Mouse (Mus musculus) kidney, embryonic 15.5 days (tissue): Measurements from ENCODE around the gene Slfn5. TPM values are rescaled to one million over a fixed set of nuclear protein-coding genes. Genes with fewer than 3 reads are reported as not detected.
"Not testable (repeated sequence)": the region's sequence is repeated elsewhere in the genome, so short reads cannot be mapped to it uniquely, and the experiment has no call there.

Experiments used
- ATAC-seq: fragments of 200-750 bp; cut with Nextera tagmentation; replicated peaks from 2 replicates; pipeline ENCODE4 v1.8.0; 2017; ENCODE audit warnings: moderate TSS enrichment; ENCODE audit not compliant: low FRiP score
- H3K27ac ChIP-seq: fragments of 300-500 bp; sonication (generic); 2 replicates; pipeline ENCODE4 v1.5.1; 2015; ENCODE audit warnings: mild to moderate bottlenecking, inconsistent platforms
- H3K27me3 ChIP-seq: fragments of 300-500 bp; sonication (generic); 2 replicates; pipeline ENCODE4 v1.6.1; 2015; ENCODE audit warnings: inconsistent platforms
- H3K36me3 ChIP-seq: fragments of 300-500 bp; sonication (generic); 2 replicates; pipeline ENCODE4 v1.6.1; 2015; ENCODE audit warnings: inconsistent platforms
- H3K4me1 ChIP-seq: fragments of 300-500 bp; sonication (generic); 2 replicates; pipeline ENCODE4 v1.6.1; 2015; ENCODE audit warnings: inconsistent platforms
- H3K4me2 ChIP-seq: fragments of 300-500 bp; sonication (generic); 2 replicates; pipeline ENCODE4 v1.6.1; 2015; ENCODE audit warnings: moderate library complexity, mild to moderate bottlenecking, inconsistent platforms
- H3K4me3 ChIP-seq: fragments of 300-500 bp; sonication (generic); replicated peaks from 2 replicates; pipeline ENCODE4 v1.5.1; 2015; ENCODE audit warnings: mild to moderate bottlenecking, inconsistent platforms
- H3K9ac ChIP-seq: fragments of 300-500 bp; sonication (generic); 2 replicates; pipeline ENCODE4 v1.6.1; 2015; ENCODE audit warnings: mild to moderate bottlenecking, inconsistent platforms
- H3K9me3 ChIP-seq: fragments of 300-500 bp; sonication (generic); replicated peaks from 2 replicates; pipeline ENCODE4 v1.6.1; 2016; ENCODE audit warnings: inconsistent platforms
- WGBS: fragments of 180-500 bp; shearing (Covaris S2); methylation state at CpG from one replicate; pipeline ENCODE4 v1.1.7; 2015; ENCODE audit warnings: mixed read lengths; 5-methylcytosine and 5-hydroxymethylcytosine counted together
- polyA plus RNA-seq: library from polyadenylated mRNA; unstranded; fragments of >200 nt; fragmentation: Nextera tagmentation; extraction: Ambion mirVana; gene quantifications from 2 replicates; pipeline ENCODE4 v1.2.1, GENCODE M21; 2015

Gene Slfn5
- polyA plus RNA-seq, 1 experiment from 2014 or later, result 9.8 TPM

DNA sequence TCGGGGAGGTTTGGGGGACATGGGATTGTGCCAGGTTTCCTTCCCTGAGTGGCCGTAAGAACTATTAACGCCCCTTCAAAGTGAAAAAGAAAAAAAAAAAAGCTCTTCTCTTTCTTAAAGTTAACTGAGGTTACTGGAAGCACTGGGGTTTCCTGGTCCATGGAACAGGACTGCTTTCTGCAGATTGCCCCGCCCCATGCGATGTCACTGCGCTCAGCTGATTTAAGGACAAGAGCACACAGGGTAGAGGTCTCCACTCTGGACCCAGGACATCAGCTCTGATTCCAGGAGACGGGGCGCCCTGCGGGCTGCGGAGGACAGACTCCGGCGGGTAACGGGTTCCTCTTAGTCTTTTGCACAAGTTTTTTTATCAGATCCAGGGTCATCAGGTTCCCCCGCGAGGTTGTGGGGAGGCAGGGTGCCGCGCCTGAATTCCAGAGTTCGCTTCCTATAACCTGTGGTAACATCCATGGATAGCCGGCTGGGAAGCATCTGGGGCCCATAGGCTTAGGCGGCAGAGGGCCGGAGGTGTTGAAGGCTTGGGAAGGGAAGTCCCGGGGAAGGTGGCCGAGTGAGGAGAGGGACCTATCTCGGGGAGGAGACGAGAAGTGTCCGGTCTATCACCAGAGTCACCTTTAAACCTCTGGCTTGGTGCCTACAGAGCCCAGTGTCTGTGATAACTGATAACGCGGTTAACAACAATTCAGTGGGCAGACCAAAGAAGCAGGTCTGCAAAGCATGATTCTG is 889 bp downstream of the Slfn5 start:
- no peaks in the 10 kb centered on the region for H3K9me3 ChIP-seq
- peaks cover 64% of the 10 kb centered on the region for H3K27me3 ChIP-seq
- H3K4me2 ChIP-seq, result peak overlapping the region; percentile 51
- WGBS, result 7% methylated on average over 28 of the region's 28 CpGs
- H3K27ac ChIP-seq, result peak overlapping the region; percentile 76
- no peak overlapping the region for H3K9ac ChIP-seq
- no peaks in the 10 kb centered on the region for H3K36me3 ChIP-seq
- H3K4me1 ChIP-seq, result peaks cover 10% of the 10 kb centered on the region
- no peak for ATAC-seq
- peak overlapping the region; percentile 37 for H3K4me3 ChIP-seq

DNA sequence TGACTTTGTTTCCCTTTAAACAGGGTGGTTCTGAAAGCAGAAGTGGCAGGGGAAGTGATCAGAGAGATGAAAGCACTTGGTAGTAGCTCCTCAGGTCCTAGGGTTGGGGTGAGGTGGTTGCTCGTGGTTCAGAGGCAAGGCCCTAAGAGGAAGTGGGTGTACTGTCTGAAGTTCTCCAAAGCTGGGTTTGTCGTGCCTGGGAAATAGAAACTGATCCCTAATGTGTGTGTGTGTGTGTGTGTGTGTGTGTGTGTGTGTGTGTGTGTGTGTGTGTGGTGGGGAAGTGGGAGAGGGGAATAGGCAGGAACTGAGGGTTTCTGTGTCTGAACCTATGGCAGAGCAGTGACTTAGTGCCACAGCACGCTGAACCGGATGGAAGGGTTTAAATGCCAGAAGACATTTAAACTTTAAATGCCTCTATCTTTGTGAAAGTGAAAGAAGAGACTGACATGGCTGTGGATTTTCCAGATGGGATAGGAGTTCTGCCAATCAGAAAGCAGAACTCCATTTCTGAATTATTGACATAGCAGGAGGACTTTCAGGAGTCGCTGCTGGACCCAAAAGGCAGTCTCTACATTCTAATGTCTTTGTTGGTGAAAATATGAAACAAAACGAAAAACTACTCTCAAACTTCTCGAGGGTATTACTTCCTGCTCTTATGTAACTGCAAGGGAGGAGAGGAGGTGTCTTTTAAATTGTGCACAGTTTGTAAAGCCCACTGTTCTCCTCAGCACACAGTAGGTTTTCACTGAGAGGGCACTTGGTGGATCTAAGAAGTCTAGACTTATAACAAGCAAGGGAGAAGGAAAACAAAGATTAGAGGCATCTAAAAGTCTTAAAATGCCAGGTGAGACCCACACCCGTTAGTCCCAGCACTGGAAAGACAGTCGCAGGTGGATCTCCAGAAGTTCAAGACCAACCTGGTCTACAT is 1.7 kb downstream of the Slfn5 start:
- H3K36me3 ChIP-seq, result no peaks in the 10 kb centered on the region
- H3K27me3 ChIP-seq, result peaks cover 60% of the 10 kb centered on the region
- H3K9ac ChIP-seq, result no peak overlapping the region
- H3K4me3 ChIP-seq, result peak overlapping the region; percentile 37
- ATAC-seq, result no peak
- peaks cover 10% of the 10 kb centered on the region for H3K4me1 ChIP-seq
- H3K27ac ChIP-seq, result peak overlapping the region; percentile 59; the same call in 1 of the 2 replicates
- H3K9me3 ChIP-seq, result no peaks in the 10 kb centered on the region
- H3K4me2 ChIP-seq, result peak overlapping the region; percentile 51
- WGBS, result 56% methylated on average over 9 of the region's 9 CpGs

DNA sequence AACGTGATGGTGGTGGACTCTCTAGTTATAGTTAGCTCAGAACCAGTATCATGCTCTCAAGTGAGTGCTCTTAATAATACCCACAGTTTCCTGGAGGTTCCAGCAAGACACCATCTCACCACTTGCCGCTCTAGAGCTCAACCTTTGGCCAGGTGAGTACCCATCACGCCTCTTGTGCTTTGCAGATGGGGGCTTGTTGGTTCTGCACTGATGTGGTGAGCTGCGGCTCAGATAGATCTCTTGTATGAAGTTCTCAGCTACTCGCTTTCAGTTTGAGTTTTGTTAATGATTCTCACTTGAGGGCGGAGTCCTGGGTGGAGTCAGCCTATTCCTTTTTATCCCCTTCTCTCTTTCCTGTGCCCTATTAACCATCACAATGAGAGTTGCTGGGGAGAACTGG is 3.5 kb downstream of the Slfn5 start:
- 78% methylated on average over 6 of the region's 6 CpGs for WGBS
- no peak overlapping the region for H3K4me2 ChIP-seq

DNA sequence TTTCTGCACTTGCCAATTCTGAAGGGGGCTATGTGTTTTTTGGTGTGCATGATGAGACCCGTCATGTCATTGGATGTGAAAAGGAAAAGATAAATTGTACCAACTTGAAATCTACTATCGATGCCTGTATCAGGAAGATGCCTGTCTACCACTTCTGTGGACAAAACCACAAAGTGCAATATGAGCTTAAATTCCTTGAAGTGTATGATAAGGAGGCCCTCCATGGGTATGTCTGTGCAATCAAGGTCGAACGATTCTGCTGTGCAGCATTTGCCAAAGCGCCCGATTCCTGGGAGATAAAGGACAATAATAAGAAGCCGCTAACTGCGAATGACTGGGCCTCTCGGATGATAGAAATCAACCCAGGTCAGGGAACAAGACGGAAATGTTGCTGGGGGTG is 5.8 kb downstream of the Slfn5 start:
- Histone ChIP-seq H3K27me3 (peaks cover 45% of the 10 kb centered on the region), H3K4me1 (peaks cover 4% of the 10 kb centered on the region; the same call in 1 of the 2 replicates), H3K27ac (no peak overlapping the region), H3K36me3 (no peaks in the 10 kb centered on the region), H3K9me3 (no peaks in the 10 kb centered on the region), H3K9ac (no peak overlapping the region), H3K4me2 (no peak overlapping the region), H3K4me3 (no peak overlapping the region)
- no peak for ATAC-seq
- WGBS, result 80% methylated on average over 10 of the region's 10 CpGs

More for the DNA sequence above, 3.5 kb downstream of the Slfn5 start:
- Histone ChIP-seq H3K27me3 (peaks cover 57% of the 10 kb centered on the region), H3K4me1 (peaks cover 10% of the 10 kb centered on the region), H3K4me3 (no peak overlapping the region), H3K9me3 (no peaks in the 10 kb centered on the region), H3K36me3 (no peaks in the 10 kb centered on the region), H3K9ac (no peak overlapping the region), H3K27ac (no peak overlapping the region)
- no peak for ATAC-seq

DNA sequence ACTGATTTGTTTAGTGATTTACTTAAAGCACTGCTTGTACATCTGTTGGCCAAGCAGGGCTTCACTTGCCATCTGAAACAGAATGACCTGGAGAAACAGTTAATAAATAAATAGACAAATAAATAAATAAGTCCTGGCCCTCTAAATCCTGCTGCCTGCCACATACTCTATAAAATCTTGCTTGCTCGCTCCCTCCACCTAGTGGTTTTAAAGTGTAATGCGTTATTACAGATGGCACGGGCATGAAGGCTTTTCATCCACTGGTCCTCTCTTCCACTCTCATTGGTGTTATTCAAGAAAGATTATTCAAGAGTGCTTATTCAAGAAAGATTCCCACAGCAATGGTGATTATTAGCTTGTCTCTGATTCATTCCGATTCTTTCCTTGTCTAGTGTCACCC is 8.5 kb downstream of the Slfn5 start:
- Histone ChIP-seq H3K4me3 (no peak overlapping the region), H3K36me3 (no peaks in the 10 kb centered on the region), H3K9ac (no peak overlapping the region), H3K27ac (no peak overlapping the region), H3K27me3 (peaks cover 19% of the 10 kb centered on the region), H3K9me3 (no peaks in the 10 kb centered on the region), H3K4me1 (no peaks in the 10 kb centered on the region), H3K4me2 (no peak overlapping the region)
- WGBS, result 14% methylated on average over 4 of the region's 4 CpGs
- ATAC-seq, result no peak

DNA sequence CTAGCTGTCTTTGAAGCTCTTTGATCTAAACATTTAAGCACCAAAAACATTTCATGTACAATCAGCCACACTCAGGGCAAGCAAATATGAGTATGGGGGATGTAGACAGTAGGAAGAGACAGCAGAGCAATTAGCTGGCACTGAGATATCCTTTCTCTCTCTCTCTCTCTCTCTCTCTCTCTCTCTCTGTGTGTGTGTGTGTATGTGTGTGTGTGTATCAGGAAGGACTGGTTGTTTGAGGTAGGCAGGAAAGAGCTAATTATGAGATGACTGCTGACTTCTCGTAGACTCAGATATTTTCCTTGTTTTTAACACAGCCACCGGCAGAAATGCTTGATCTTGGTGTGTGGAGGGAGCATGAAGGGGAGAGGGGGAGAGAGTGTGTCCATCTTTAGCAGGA is 10.6 kb downstream of the Slfn5 start:
- no peak for ATAC-seq
- Histone ChIP-seq H3K27ac (no peak overlapping the region), H3K4me3 (no peak overlapping the region), H3K36me3 (no peaks in the 10 kb centered on the region), H3K27me3 (0 out of 2 replicates have a peak, but pooled peaks cover 11% of the 10 kb centered on the region), H3K4me2 (no peak overlapping the region), H3K4me1 (no peaks in the 10 kb centered on the region), H3K9me3 (no peaks in the 10 kb centered on the region), H3K9ac (no peak overlapping the region)
- WGBS, result 57% methylated on average over 2 of the region's 2 CpGs

DNA sequence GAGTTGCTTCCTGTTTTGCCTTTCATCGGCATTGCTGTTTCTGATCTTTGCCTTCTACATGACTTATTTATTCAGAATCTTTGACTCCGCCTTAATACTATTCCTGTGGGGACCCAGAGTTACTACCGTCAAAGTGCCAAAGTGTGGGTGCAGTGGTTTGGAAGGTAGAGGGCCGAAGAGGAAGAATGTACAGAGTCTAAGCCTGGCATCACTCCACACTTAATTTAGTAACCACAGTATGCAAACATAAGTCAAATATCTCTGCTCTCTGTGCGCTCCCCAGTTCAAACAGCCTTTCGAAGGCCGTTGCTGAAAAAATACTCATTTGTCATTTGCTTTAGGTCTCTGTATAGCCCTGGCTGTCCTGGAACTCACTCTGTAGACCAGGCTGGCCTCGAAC is 11.1 kb downstream of the Slfn5 start:
- H3K4me3 ChIP-seq, result no peak overlapping the region
- no peaks in the 10 kb centered on the region for H3K36me3 ChIP-seq
- no peaks in the 10 kb centered on the region for H3K4me1 ChIP-seq
- H3K27ac ChIP-seq, result no peak overlapping the region
- H3K27me3 ChIP-seq, result 0 out of 2 replicates have a peak, but pooled peaks cover 11% of the 10 kb centered on the region
- H3K9me3 ChIP-seq, result no peaks in the 10 kb centered on the region
- no peak overlapping the region for H3K9ac ChIP-seq
- ATAC-seq, result no peak
- H3K4me2 ChIP-seq, result no peak overlapping the region
- 82% methylated on average over 8 of the region's 8 CpGs for WGBS

DNA sequence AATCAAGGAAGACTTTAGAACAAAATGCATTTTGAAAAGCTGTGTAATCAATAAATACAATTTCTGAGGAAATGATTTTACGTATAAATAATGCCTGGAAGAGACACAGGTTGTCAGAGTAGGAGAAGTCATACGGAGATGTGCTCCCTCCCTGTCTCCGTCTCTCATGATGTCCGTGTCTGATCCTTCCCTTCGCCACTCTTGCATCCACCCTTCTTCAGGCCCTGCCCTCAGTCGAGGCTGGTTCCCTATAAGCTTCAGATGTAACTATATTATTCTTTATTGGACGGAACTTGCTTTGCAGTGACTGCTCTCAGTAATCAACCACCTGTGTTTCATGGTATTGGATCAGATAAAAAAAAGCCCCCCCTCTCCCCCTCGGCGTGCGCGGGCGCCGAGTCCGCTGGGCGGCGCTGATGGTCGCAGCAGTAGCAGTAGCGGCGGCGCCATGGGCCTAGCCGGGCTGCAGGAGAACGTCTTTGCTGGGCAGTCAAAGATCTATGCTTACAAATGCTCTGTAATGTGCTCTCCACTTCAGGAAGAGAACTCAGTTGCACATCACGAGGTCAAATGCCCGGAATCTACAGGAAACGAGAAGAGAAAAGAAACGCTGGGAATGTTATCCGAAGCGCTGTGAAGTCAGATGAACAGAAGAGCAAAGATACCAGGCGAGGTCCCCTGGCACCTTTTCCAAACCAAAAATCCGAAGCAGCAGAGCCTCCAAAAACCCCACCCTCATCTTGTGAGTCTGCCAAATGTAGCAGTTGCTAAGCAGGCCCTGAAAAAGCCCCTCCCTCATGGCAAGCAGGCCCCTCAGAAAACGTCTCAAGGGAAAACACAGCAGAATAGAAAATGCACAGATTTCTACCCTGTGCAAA is 19.8 kb downstream of the Slfn5 start:
- H3K9ac ChIP-seq, result 0 out of 2 replicates have a peak overlapping the region, but pooled peaks have one; percentile 8
- H3K4me1 ChIP-seq, result peaks cover 13% of the 10 kb centered on the region
- no peaks in the 10 kb centered on the region for H3K27me3 ChIP-seq
- 10% methylated on average over 31 of the region's 31 CpGs for WGBS
- H3K36me3 ChIP-seq, result no peaks in the 10 kb centered on the region
- H3K4me3 ChIP-seq, result peak overlapping the region; percentile 27
- 0 out of 2 replicates have a peak, but pooled peaks have one; percentile 33 for ATAC-seq
- H3K27ac ChIP-seq, result peak overlapping the region; percentile 4
- H3K4me2 ChIP-seq, result peak overlapping the region; percentile 55
- no peaks in the 10 kb centered on the region for H3K9me3 ChIP-seq

DNA sequence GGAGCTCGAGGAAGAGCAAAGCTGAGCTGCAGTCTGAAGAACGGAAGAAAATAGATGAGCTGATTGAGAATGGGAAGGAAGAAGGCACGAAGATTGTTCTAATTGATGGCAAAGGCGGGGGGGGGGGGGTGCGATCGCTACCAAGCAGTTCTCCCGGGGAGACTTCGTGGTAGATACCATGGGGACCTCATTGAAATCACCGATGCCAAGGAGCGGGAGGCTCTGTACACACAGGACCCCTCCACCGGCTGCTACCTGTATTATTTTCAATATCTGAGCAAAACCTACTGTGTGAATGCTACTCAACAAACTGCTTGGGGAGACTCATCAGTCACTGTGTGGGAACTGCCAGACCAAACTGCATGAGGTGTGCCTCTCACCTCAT is 20.4 kb downstream of the Slfn5 start:
- Histone ChIP-seq H3K27ac (no peak overlapping the region), H3K27me3 (no peaks in the 10 kb centered on the region), H3K4me2 (peak overlapping the region; percentile 55), H3K36me3 (no peaks in the 10 kb centered on the region), H3K9ac (no peak overlapping the region), H3K4me1 (peaks cover 13% of the 10 kb centered on the region), H3K9me3 (no peaks in the 10 kb centered on the region), H3K4me3 (no peak overlapping the region)
- ATAC-seq, result no peak
- WGBS, result 76% methylated on average over 11 of the region's 11 CpGs

DNA sequence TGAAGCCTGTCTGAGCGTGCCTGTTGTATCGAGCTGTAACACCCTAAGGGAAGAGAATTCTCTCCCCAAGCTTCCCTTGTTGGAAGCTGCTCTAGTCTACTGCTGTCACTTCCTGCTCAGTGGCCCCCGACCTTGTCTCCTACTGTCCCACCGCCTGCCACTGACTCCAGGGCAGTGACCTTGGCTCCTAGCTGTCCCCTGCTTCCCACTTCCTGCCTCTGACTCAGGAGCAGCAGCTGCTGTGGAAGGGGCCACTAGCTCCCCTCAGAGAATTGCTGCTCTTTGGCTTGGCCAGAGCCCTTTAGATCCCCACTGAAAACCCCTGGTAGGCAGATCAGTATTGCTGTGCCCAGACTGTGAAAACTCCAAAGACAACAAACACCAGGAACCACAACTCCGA is 22.8 kb downstream of the Slfn5 start:
- Histone ChIP-seq H3K36me3 (no peaks in the 10 kb centered on the region), H3K4me3 (no peak overlapping the region), H3K9me3 (no peaks in the 10 kb centered on the region), H3K27me3 (no peaks in the 10 kb centered on the region), H3K4me1 (peaks cover 13% of the 10 kb centered on the region), H3K9ac (no peak overlapping the region), H3K4me2 (no peak overlapping the region), H3K27ac (no peak overlapping the region)
- WGBS, result 30% methylated on average over 5 of the region's 5 CpGs
- ATAC-seq, result no peak

DNA sequence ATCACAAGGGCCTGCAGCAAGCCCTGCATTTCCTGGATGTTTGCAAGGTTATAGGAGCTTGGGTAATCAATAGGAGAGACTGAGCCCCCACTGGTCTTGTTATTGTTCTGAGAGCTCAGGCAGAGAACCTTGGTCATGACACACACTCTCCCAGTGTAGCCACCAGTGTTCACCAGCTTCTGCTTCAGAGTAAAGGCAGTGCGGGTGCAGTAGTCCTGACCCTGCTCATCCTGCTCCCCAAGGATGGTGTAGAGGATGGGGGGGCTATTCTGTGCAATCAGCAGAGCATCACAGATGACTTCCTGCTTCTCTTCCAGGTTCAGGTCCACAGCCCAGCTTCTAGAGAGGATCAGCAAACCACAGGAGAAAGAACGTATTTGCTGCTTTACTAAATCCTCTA is 31.3 kb downstream of the Slfn5 start:
- not testable (repeated sequence) for H3K4me1 ChIP-seq, H3K27ac ChIP-seq, H3K9ac ChIP-seq, H3K4me2 ChIP-seq, H3K27me3 ChIP-seq, H3K4me3 ChIP-seq, H3K9me3 ChIP-seq, ATAC-seq
- peaks cover 49% of the 10 kb centered on the region for H3K36me3 ChIP-seq
- 96% methylated on average over 2 of the region's 2 CpGs for WGBS
